Mouse (Mus musculus): ENCODE data around the gene Cwc25. TPM values are rescaled to one million over a fixed set of nuclear protein-coding genes. Genes with fewer than 3 reads are reported as not detected.
A peak's percentile ranks its signal among the peaks of the same experiment; 100 is the strongest.
"Not testable (repeated sequence)": the region's sequence is repeated elsewhere in the genome, so short reads cannot be mapped to it uniquely, and the experiment has no call there.

The Cwc25 gene
- polyA plus RNA-seq, 1 experiment = 19.8 TPM

DNA sequence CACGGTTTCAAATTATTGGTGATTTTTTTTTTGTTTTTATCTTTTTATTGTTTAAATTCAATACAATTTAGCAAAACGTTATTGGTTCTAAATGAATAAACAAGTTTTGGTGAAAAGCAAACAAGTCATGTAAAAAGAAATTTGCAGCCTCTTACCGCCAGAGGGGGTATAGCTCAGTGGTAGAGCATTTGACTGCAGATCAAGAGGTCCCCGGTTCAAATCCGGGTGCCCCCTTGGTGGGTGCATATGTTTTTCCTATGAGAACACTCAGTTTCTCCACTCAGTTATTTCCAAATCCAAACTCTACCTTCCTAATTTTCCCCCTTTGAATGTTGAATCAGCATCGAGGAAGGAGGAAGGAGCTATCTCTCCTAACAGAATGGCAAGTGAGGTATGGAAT lies 30.6 kb upstream of the Cwc25 start:
- Histone ChIP-seq H3K4me1 (ENCODE audit: control insufficient read depth, insufficient read depth, low read length) (peaks cover 10% of the 10 kb centered on the region), H3K27ac (ENCODE audit: insufficient read depth, low read depth, low read length) (no peak overlapping the region), H3K4me3 (ENCODE audit: insufficient read depth, low read length) (no peak overlapping the region)
- TF ChIP-seq CTCF (IDR thresholded peaks at IDR 0.05; ENCODE audit: low read depth, low read length) (no peak), POLR2A (IDR thresholded peaks at IDR 0.05; ENCODE audit: borderline replicate concordance, low read depth, low read length) (no peak)

DNA sequence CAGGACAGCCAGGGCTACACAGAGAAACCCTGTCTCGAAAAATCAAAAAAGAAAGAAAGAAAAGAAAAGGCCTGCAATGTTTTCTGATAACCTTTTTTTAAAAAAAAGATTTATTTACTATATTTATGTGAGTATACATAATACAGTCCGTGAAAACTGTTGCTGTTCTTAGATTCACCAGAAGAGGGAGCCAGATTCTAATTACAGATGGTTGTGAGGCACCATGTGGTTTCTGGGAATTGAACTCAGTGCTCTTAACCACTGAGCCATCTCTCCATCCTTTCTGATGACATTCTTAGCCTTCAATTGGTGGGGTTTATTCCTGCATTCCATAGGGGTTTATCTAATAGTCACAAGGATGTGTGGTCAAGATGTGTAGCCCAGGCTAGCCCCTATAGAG lies 26.8 kb upstream of the Cwc25 start:
- Histone ChIP-seq H3K4me1 (ENCODE audit: control insufficient read depth, insufficient read depth, low read length) (peaks cover 2% of the 10 kb centered on the region; the same call in 1 of the 2 replicates), H3K4me3 (ENCODE audit: insufficient read depth, low read length) (no peak overlapping the region), H3K27ac (ENCODE audit: insufficient read depth, low read depth, low read length) (no peak overlapping the region)
- TF ChIP-seq POLR2A (IDR thresholded peaks at IDR 0.05; ENCODE audit: borderline replicate concordance, low read depth, low read length) = no peak
- no peak for TF ChIP-seq CTCF (IDR thresholded peaks at IDR 0.05; ENCODE audit: low read depth, low read length)

DNA sequence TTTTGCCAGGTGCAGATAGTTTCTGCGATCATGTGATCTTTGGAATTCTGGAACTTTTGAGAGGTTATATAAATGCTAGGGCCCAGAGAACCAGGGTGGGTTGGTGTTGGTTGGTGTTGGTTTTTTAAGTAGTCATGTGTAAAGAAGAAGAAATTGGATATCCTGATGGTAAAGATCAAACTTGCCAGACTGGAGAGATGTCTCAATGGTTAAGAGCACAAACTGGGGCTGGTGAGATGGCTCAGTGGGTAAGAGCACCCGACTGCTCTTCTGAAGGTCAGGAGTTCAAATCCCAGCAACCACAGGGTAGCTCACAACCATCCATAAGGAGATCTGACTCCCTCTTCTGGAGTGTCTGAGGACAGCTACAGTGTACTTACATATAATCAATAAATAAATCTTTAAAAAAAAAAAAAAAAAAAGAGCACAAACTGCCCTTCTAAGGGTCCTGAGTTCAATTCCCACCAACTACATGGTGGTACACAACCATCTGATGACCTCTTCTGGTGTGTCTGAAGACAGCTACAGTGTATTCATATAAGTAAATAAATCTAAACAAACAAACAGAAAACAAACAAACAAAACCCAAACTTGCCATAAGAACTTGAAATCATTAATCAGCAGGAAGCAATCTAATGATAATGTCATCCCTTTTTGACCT lies 24.6 kb upstream of the Cwc25 start:
- H3K4me1 ChIP-seq (ENCODE audit: control insufficient read depth, insufficient read depth, low read length); H3K27ac ChIP-seq (ENCODE audit: insufficient read depth, low read depth, low read length); H3K4me3 ChIP-seq (ENCODE audit: insufficient read depth, low read length): not testable (repeated sequence)

DNA sequence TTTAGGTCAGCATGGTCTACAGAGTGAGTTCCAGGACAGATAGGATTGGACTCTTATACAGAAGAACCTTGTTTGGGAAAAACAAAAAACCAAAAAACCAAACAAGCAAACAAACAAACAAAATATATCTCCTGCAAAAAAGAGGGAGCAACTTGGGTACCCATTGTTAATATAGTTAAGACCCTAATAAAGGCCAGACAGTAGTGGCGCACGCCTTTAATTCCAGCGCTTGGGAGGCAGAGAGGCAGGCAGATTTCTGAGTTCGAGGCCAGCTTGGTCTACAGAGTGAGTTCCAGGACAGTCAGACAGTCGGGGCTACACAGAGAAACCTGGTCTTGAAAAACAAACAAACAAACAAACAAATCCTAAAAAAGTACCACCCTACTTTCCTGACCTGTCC lies 23.4 kb upstream of the Cwc25 start:
- no peak overlapping the region for H3K27ac ChIP-seq (ENCODE audit: insufficient read depth, low read depth, low read length)
- H3K4me3 ChIP-seq (ENCODE audit: insufficient read depth, low read length) = no peak overlapping the region
- H3K4me1 ChIP-seq (ENCODE audit: control insufficient read depth, insufficient read depth, low read length) = no peaks in the 10 kb centered on the region
- TF ChIP-seq CTCF (IDR thresholded peaks at IDR 0.05; ENCODE audit: low read depth, low read length) = no peak
- no peak for TF ChIP-seq POLR2A (IDR thresholded peaks at IDR 0.05; ENCODE audit: borderline replicate concordance, low read depth, low read length)

DNA sequence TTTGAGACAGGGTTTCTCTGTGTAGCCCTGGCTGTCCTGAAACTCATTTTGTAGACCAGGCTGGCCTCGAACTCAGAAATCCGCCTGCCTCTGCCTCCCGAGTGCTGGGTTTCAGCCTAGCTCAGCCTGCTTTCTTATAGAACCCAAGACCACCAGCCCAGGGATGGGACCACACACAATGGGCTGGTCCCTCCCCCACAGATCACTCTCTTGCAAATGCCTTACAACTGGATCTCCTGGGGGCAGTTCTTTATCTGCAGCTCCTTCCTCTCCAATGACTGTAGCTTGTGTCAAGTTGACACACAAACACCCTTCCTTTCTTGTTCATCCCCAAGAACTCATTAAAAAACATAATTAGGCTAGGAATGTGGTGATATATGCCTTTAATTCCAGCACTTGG lies 21.6 kb upstream of the Cwc25 start:
- H3K27ac ChIP-seq (ENCODE audit: insufficient read depth, low read depth, low read length) = no peak overlapping the region
- H3K4me1 ChIP-seq (ENCODE audit: control insufficient read depth, insufficient read depth, low read length) = no peaks in the 10 kb centered on the region
- TF ChIP-seq CTCF (IDR thresholded peaks at IDR 0.05; ENCODE audit: low read depth, low read length) (no peak), POLR2A (IDR thresholded peaks at IDR 0.05; ENCODE audit: borderline replicate concordance, low read depth, low read length) (no peak)
- no peak overlapping the region for H3K4me3 ChIP-seq (ENCODE audit: insufficient read depth, low read length)

DNA sequence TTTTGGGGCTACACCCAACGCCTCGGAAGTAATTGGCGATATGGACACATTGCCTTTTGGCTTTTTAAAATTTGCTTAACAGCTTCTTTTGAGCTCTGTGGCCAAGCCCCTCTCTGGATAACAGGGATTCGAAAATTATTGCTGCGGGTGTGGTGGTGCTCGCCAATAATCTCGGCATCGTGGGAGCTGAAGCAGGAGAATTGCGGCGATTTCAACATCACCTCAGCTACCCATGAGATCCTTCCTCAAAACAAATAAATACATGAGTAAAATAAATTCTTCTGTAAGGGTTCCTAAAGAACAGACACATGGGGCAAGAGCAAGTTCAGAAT lies 16.2 kb upstream of the Cwc25 start:
- peak overlapping the region; percentile 78 for H3K27ac ChIP-seq (ENCODE audit: insufficient read depth, low read depth, low read length)
- peaks cover 10% of the 10 kb centered on the region; the same call in 1 of the 2 replicates for H3K4me1 ChIP-seq (ENCODE audit: control insufficient read depth, insufficient read depth, low read length)
- H3K4me3 ChIP-seq (ENCODE audit: insufficient read depth, low read length) = peak overlapping the region; percentile 80
- TF ChIP-seq CTCF (IDR thresholded peaks at IDR 0.05; ENCODE audit: low read depth, low read length) (no peak), POLR2A (IDR thresholded peaks at IDR 0.05; ENCODE audit: borderline replicate concordance, low read depth, low read length) (no peak)

DNA sequence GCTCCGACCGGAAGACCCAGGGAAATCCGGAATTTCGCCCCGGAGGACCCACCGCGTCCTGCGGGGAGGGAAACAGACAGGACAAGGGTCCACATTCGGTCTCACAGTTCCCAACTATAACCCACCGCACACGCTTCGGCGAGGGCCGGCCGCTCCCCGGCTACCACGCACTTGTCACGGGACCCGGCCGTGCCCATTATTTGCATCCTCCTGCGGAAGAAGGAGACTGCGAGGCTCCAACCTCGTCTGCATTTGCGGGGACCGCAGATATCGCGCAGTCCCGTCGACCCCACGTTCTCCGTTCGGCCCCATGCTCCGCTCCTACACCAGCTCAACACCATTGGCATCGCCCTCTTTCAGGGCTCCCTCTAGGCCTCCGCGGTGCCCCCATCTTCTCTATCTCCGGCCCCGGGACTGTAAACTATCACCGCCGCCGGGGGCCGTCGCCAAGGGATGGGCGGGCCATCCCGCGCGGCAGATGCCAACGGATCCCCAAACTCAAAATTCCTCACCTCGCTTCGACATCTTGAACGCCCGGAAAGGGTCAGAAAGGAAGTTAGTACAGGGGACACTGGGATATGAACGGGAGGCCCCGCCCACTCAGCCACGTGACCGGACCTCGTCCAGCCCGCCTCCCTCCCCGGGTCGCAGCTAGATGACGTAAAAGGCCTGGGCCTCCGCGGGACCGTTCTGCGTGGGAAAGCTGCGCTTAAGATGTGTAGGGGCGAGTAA lies 15.6 kb upstream of the Cwc25 start, which contains the start of gene Rpl23:
Gene Rpl23, minus strand, starts transcription at position 606 of the 732 bp plus-strand sequence.
- peaks cover 10% of the 10 kb centered on the region; the same call in 1 of the 2 replicates for H3K4me1 ChIP-seq (ENCODE audit: control insufficient read depth, insufficient read depth, low read length)

DNA sequence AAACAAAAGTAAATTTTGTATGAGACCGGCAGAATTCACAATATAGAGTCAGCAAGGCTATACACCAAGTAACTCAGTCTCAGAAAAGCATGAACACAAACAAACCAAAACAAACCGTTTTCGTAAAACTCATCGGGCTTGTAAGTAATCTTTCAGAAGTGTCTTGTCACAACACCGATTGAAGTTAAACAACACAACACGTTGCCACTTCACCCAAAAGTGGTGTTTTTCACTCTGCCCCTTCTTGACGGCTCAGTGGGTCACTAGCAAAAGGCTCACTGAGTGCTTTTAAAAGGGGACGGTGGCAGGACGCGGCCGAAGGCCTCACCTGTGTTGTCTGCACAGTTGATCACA lies 15.1 kb upstream of the Cwc25 start:
- H3K27ac ChIP-seq (ENCODE audit: insufficient read depth, low read depth, low read length) = peak overlapping the region; percentile 89
- H3K4me3 ChIP-seq (ENCODE audit: insufficient read depth, low read length) = peak overlapping the region; percentile 93
- TF ChIP-seq POLR2A (IDR thresholded peaks at IDR 0.05; ENCODE audit: borderline replicate concordance, low read depth, low read length) (no peak), CTCF (IDR thresholded peaks at IDR 0.05; ENCODE audit: low read depth, low read length) (no peak)
- H3K4me1 ChIP-seq (ENCODE audit: control insufficient read depth, insufficient read depth, low read length) = peaks cover 10% of the 10 kb centered on the region; the same call in 1 of the 2 replicates

More for the DNA sequence above, 15.6 kb upstream of the Cwc25 start, which contains the start of gene Rpl23:
- H3K27ac ChIP-seq (ENCODE audit: insufficient read depth, low read depth, low read length) = peak within 1 kb of the TSS; percentile 89
- TF ChIP-seq CTCF (IDR thresholded peaks at IDR 0.05; ENCODE audit: low read depth, low read length) = no peak
- no peak; the same call in 1 of the 2 replicates for TF ChIP-seq POLR2A (IDR thresholded peaks at IDR 0.05; ENCODE audit: borderline replicate concordance, low read depth, low read length)
- peak within 1 kb of the TSS; percentile 93 for H3K4me3 ChIP-seq (ENCODE audit: insufficient read depth, low read length)

DNA sequence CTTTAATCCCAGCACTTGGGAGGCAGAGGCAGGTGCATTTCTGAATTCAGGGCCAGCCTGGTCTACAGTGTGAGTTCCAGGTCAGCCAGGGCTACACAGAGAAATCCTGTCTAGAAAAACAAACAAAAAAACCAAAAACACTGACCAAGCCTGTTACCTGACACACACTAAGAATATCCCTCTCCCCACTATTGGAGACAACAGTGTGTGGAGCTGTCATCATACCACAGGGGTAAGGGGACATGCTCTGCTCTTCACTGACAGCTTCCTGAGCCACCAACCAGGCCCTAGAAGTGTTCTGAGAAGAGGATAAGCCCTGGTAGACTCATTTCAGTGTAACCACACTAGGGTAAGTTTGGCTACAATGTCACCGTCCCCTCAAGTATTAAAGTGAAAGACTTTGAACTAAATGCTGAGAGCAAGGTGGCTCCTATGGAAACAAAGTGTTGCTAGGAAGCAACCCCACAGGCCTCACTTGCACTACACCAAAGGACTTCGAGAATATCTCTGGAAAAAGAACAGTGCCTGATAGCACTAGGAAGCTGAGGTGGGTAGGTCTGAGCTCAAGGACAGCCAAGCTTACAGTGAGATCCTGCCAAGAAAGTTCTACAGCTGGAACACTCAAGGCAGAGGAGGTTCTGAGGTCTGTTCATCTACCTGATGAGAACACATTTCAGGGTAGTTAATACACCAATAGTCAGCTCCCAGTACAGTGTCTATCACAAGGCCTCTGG lies 13.8 kb upstream of the Cwc25 start:
- TF ChIP-seq POLR2A (IDR thresholded peaks at IDR 0.05; ENCODE audit: borderline replicate concordance, low read depth, low read length) (no peak), CTCF (IDR thresholded peaks at IDR 0.05; ENCODE audit: low read depth, low read length) (no peak)
- Histone ChIP-seq H3K27ac (ENCODE audit: insufficient read depth, low read depth, low read length) (no peak overlapping the region), H3K4me3 (ENCODE audit: insufficient read depth, low read length) (peak overlapping the region; percentile 93), H3K4me1 (ENCODE audit: control insufficient read depth, insufficient read depth, low read length) (peaks cover 10% of the 10 kb centered on the region; the same call in 1 of the 2 replicates)

DNA sequence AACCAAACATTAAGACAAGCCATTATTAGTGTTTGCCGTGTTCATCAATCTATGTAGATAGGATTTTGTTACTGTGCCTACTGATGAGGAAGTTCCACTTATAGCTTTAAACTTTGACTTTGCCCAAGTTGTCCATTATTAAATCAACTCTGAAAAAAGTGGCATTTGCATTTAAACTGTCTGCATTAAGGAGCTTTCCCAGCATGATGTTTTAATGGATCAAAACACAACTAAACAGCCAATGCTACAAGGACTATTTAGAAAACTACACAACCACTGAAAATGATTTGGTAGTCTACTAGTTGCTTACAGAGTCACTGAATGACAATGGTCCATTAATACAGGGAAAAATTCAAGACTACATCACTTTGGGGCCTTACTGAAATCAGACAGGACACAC lies 12.6 kb upstream of the Cwc25 start:
- Histone ChIP-seq H3K4me3 (ENCODE audit: insufficient read depth, low read length) (0 out of 2 replicates have a peak overlapping the region, but pooled peaks have one; percentile 1), H3K27ac (ENCODE audit: insufficient read depth, low read depth, low read length) (no peak overlapping the region), H3K4me1 (ENCODE audit: control insufficient read depth, insufficient read depth, low read length) (peaks cover 10% of the 10 kb centered on the region; the same call in 1 of the 2 replicates)
- TF ChIP-seq CTCF (IDR thresholded peaks at IDR 0.05; ENCODE audit: low read depth, low read length) = no peak
- TF ChIP-seq POLR2A (IDR thresholded peaks at IDR 0.05; ENCODE audit: borderline replicate concordance, low read depth, low read length) = no peak
